Mouse (Mus musculus) monocyte, adult 59 days (primary cell): ENCODE measurements around the gene Grin1. TPM values are rescaled to one million over a fixed set of nuclear protein-coding genes. Genes with fewer than 3 reads are reported as not detected.

Source experiments
- total RNA-seq, 2 experiments: library from RNA; stranded (reverse); gene quantifications; one replicate each; pipeline ENCODE4 v1.2.4; 2023

The Grin1 gene
- not detected for total RNA-seq

GRCm38 (mm10) chr2:25318971-25319773 is at the start of gene Grin1:
Gene Grin1, minus strand, starts transcription at chr2:25319187.

GRCm38 (mm10) chr2:25365091-25365761 is 46.2 kb upstream of the Grin1 start, which contains the start of gene Uap1l1:
Gene Uap1l1, minus strand, starts transcription at chr2:25365682.

GRCm38 (mm10) chr2:25356208-25357079 is 37.5 kb upstream of the Grin1 start, which contains the start of gene Dpp7:
Gene Dpp7, minus strand, starts transcription at chr2:25356359.

GRCm38 (mm10) chr2:25332286-25333160 is 13.5 kb upstream of the Grin1 start, which contains the start of gene Man1b1:
Gene Man1b1, plus strand, starts transcription at chr2:25332338.

GRCm38 (mm10) chr2:25289651-25290050 is 29.3 kb downstream of the Grin1 start, which contains the start of gene Lrrc26:
Gene Lrrc26, plus strand, starts transcription at chr2:25289915.

GRCm38 (mm10) chr2:25287927-25288649 is 30.9 kb downstream of the Grin1 start, which contains the start of gene Tmem210:
Gene Tmem210, plus strand, starts transcription at chr2:25288145.

GRCm38 (mm10) chr2:25271827-25272511 is 47.0 kb downstream of the Grin1 start, which contains the start of the genes Ssna1 and Anapc2:
Gene Ssna1, minus strand, starts transcription at chr2:25272438.
Gene Anapc2, plus strand, starts transcription at chr2:25272478.

GRCm38 (mm10) chr2:25262291-25262767 is 56.7 kb downstream of the Grin1 start, which contains the start of gene Tprn:
Gene Tprn, plus strand, starts transcription at chr2:25262618.

GRCm38 (mm10) chr2:25255284-25255779 is 63.7 kb downstream of the Grin1 start, which contains the start of gene Tmem203:
Gene Tmem203, plus strand, starts transcription at chr2:25255439.

GRCm38 (mm10) chr2:25246183-25247072 is 72.6 kb downstream of the Grin1 start, which contains the start of gene AL732309.1:
Gene AL732309.1, minus strand, starts transcription at chr2:25246863.

GRCm38 (mm10) chr2:25242101-25242506 is 76.9 kb downstream of the Grin1 start, which contains the start of the genes Rnf208 and Cysrt1:
Gene Rnf208, plus strand, starts transcription at chr2:25242255.
Gene Cysrt1, minus strand, starts transcription at chr2:25242452.

Other genes with a start within 250 kb of the Grin1 start
- gene Entpd8, start 238.9 kb downstream of the Grin1 start, total RNA-seq: not detected
- gene Noxa1, start 224.0 kb downstream of the Grin1 start, total RNA-seq: not detected
- 1 to 10 TPM; 5.6 to 5.8 TPM for gene Nrarp, start 138.4 kb downstream of the Grin1 start, total RNA-seq
- gene Tor4a, start 122.3 kb downstream of the Grin1 start, total RNA-seq: 10 to 100 TPM; 34.6 to 36.4 TPM
- gene Nelfb, start 107.7 kb downstream of the Grin1 start, total RNA-seq: 10 to 100 TPM; 48.9 to 59.0 TPM
- not detected for gene Stpg3, start 104.5 kb downstream of the Grin1 start, total RNA-seq
- not detected for gene Fam166a, start 100.4 kb downstream of the Grin1 start, total RNA-seq
- 10 to 100 TPM; 47.5 to 50.6 TPM for gene Tubb4b, start 94.5 kb downstream of the Grin1 start, total RNA-seq
- gene Slc34a3, start 84.8 kb downstream of the Grin1 start, total RNA-seq: not detected
- gene Rnf224, start 82.4 kb downstream of the Grin1 start, total RNA-seq: not detected
- gene Rnf208, start 76.9 kb downstream of the Grin1 start, total RNA-seq: under 1 TPM in 1 of 2 experiments, not detected in 1; 0.88 TPM
- gene Cysrt1, start 76.7 kb downstream of the Grin1 start, total RNA-seq: not detected
- 1 to 10 TPM; 2.3 to 2.6 TPM for gene AL732309.1, start 72.3 kb downstream of the Grin1 start, total RNA-seq
- 10 to 100 TPM; 14.0 to 21.2 TPM for gene Tmem203, start 63.7 kb downstream of the Grin1 start, total RNA-seq
- gene Tprn, start 56.6 kb downstream of the Grin1 start, total RNA-seq: 10 to 100 TPM; 21.1 to 24.9 TPM
- gene Ssna1, start 46.7 kb downstream of the Grin1 start, total RNA-seq: 10 to 100 TPM; 49.1 TPM
- 10 to 100 TPM; 83.4 to 88.1 TPM for gene Anapc2, start 46.7 kb downstream of the Grin1 start, total RNA-seq
- not detected for gene Tmem210, start 31.0 kb downstream of the Grin1 start, total RNA-seq
- not detected for gene Lrrc26, start 29.3 kb downstream of the Grin1 start, total RNA-seq
- gene Man1b1, start 13.2 kb upstream of the Grin1 start, total RNA-seq: 10 to 100 TPM; 33.9 to 41.6 TPM
- gene Dpp7, start 37.2 kb upstream of the Grin1 start, total RNA-seq: 10 to 100 TPM; 25.9 to 31.9 TPM
- gene Uap1l1, start 46.5 kb upstream of the Grin1 start, total RNA-seq: 10 to 100 TPM; 24.7 to 30.9 TPM
- gene Sapcd2, start 53.1 kb upstream of the Grin1 start, total RNA-seq: not detected
- not detected for gene Entpd2, start 76.7 kb upstream of the Grin1 start, total RNA-seq
- gene Npdc1, start 80.2 kb upstream of the Grin1 start, total RNA-seq: not detected
- 10 to 100 TPM; 15.6 to 17.3 TPM for gene Fut7, start 104.1 kb upstream of the Grin1 start, total RNA-seq
- 10 to 100 TPM; 35.3 to 36.1 TPM for gene Abca2, start 109.5 kb upstream of the Grin1 start, total RNA-seq
- not detected for gene Clic3, start 137.7 kb upstream of the Grin1 start, total RNA-seq
- gene Paxx, start 141.9 kb upstream of the Grin1 start, total RNA-seq: 10 to 100 TPM; 24.0 to 34.2 TPM
- not detected for gene Ptgds, start 150.9 kb upstream of the Grin1 start, total RNA-seq
- not detected for gene Lcn12, start 174.7 kb upstream of the Grin1 start, total RNA-seq
- gene Fbxw5, start 181.6 kb upstream of the Grin1 start, total RNA-seq: 10 to 100 TPM; 53.7 to 55.4 TPM
- gene C8g, start 182.5 kb upstream of the Grin1 start, total RNA-seq: 1 to 10 TPM in 1 of 2 experiments, not detected in 1; 1.0 TPM
- gene Traf2, start 227.8 kb upstream of the Grin1 start, total RNA-seq: 10 to 100 TPM; 26.9 to 27.7 TPM
- gene Edf1, start 238.7 kb upstream of the Grin1 start, total RNA-seq: 100 to 1,000 TPM; 117 to 141 TPM